Mouse (Mus musculus) heart, embryonic 10.5 days (tissue): ENCODE measurements around the gene Zyx. TPM values are rescaled to one million over a fixed set of nuclear protein-coding genes. Genes with fewer than 3 reads are reported as not detected.

Experiments
- DNase-seq: peaks from one replicate; pipeline ENCODE4 v3.0.0-alpha.2; 2017; ENCODE audit warnings: low spot score
- H3K27ac ChIP-seq: fragments of 300-500 bp; sonication (generic); 2 replicates; pipeline ENCODE4 v1.5.1; 2016; ENCODE audit warnings: mild to moderate bottlenecking
- H3K27me3 ChIP-seq: fragments of 300-500 bp; sonication (generic); 2 replicates; pipeline ENCODE4 v1.6.1; 2016; ENCODE audit warnings: mild to moderate bottlenecking; ENCODE audit not compliant: poor library complexity, insufficient read depth, severe bottlenecking
- H3K36me3 ChIP-seq: fragments of 300-500 bp; sonication (generic); 2 replicates; pipeline ENCODE4 v1.6.1; 2016; ENCODE audit warnings: mild to moderate bottlenecking, moderate library complexity
- H3K4me1 ChIP-seq: fragments of 300-500 bp; sonication (generic); 2 replicates; pipeline ENCODE4 v1.6.1; 2016; ENCODE audit warnings: mild to moderate bottlenecking
- H3K4me3 ChIP-seq: fragments of 300-500 bp; sonication (generic); 2 replicates; pipeline ENCODE4 v1.5.1; 2016; ENCODE audit warnings: mild to moderate bottlenecking, moderate library complexity
- H3K9me3 ChIP-seq: fragments of 300-500 bp; sonication (generic); 2 replicates; pipeline ENCODE4 v1.6.1; 2016; ENCODE audit warnings: mild to moderate bottlenecking, moderate library complexity
- WGBS: fragments of 180-500 bp; shearing (Covaris S2); methylation state at CpG from one replicate; pipeline ENCODE4 v1.1.7; 2016; 5-methylcytosine and 5-hydroxymethylcytosine counted together
- polyA plus RNA-seq: library from polyadenylated mRNA; unstranded; fragments of >200 nt; fragmentation: Nextera tagmentation; extraction: Ambion mirVana; gene quantifications from 2 replicates; pipeline ENCODE4 v1.2.1, GENCODE M21; 2016

Gene Zyx
- polyA plus RNA-seq, 1 experiment from 2014 or later = 165 TPM

- no peak overlapping the region for H3K4me3 ChIP-seq
- no peaks in the 10 kb centered on the region for H3K9me3 ChIP-seq
- no peak overlapping the region for H3K27ac ChIP-seq
- DNase-seq = no peak
- no peaks in the 10 kb centered on the region for H3K4me1 ChIP-seq
- no peaks in the 10 kb centered on the region for H3K27me3 ChIP-seq
- H3K36me3 ChIP-seq = no peaks in the 10 kb centered on the region
- 75% methylated on average over 2 of the region's 2 CpGs for WGBS
Measured at GRCm38 (mm10) chr6:42339189-42339588, 10.2 kb upstream of the Zyx start.

DNA sequence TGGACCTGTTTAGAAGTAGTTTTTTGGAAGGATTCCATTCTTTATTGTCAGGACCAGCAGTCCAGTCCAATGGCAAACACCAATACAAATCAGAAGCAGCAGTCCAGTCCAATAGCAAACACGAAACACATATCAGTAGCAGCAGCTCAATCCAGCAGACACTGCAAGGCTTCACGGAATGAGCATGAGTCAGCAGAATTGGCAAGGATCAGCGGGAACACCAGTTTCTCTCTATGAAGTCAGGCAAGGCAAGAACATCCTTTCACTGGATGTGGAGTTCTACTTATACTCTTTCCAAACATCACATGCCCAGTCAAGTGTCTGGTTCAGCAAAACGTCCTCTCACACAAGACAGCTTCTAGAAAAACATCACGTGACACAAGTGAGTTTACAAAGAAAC, 9.4 kb upstream of the Zyx start:
- DNase-seq = no peak
- Histone ChIP-seq H3K4me1 (no peaks in the 10 kb centered on the region), H3K9me3 (no peaks in the 10 kb centered on the region), H3K36me3 (no peaks in the 10 kb centered on the region), H3K4me3 (no peak overlapping the region), H3K27ac (no peak overlapping the region), H3K27me3 (no peaks in the 10 kb centered on the region)
- 73% methylated on average over 5 of the region's 5 CpGs for WGBS

- no peaks in the 10 kb centered on the region for H3K27me3 ChIP-seq
- no peak overlapping the region for H3K4me3 ChIP-seq
- H3K4me1 ChIP-seq = no peaks in the 10 kb centered on the region
- no peaks in the 10 kb centered on the region for H3K36me3 ChIP-seq
- no peak for DNase-seq
- no peak overlapping the region for H3K27ac ChIP-seq
- 70% methylated on average over 1 of the region's 1 CpGs for WGBS
- H3K9me3 ChIP-seq = no peaks in the 10 kb centered on the region
Measured at GRCm38 (mm10) chr6:42342171-42342570, 7.3 kb upstream of the Zyx start.

GRCm38 (mm10) chr6:42343361-42344120, 5.9 kb upstream of the Zyx start:
- Histone ChIP-seq H3K9me3 (no peaks in the 10 kb centered on the region), H3K4me3 (no peak overlapping the region), H3K4me1 (peaks cover 2% of the 10 kb centered on the region), H3K27me3 (no peaks in the 10 kb centered on the region), H3K36me3 (no peaks in the 10 kb centered on the region), H3K27ac (no peak overlapping the region)
- 75% methylated on average over 9 of the region's 9 CpGs for WGBS
- DNase-seq = no peak

DNA sequence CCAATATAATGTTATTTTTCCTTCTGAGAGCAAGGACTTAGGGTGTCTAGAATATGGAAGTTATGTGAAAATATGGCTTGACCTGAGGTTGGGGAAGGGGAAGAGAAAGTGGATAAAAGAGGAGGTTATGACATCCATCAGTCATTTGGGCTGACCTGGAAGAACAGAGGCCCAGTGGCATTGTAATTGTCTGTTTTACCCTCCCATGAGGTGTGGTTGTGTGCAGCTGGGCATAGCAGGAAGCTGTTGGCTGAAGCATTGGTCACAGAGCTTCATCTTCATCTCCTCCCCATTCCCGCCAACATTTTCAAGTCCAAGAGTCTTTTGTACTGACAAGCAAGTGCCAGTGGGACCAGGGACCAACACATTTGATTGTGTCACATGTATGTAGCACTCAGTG, 5.2 kb upstream of the Zyx start:
- Histone ChIP-seq H3K9me3 (no peaks in the 10 kb centered on the region), H3K4me3 (no peak overlapping the region), H3K36me3 (no peaks in the 10 kb centered on the region), H3K27me3 (no peaks in the 10 kb centered on the region), H3K27ac (no peak overlapping the region), H3K4me1 (peaks cover 6% of the 10 kb centered on the region)
- DNase-seq = no peak
- whole genome bisulfite sequencing = 78% methylated on average over 1 of the region's 1 CpGs

- Histone ChIP-seq H3K9me3 (no peaks in the 10 kb centered on the region), H3K4me3 (peak overlapping the region; percentile 97), H3K4me1 (peaks cover 35% of the 10 kb centered on the region), H3K27ac (peak overlapping the region; percentile 96; the same call in 1 of the 2 replicates), H3K36me3 (peaks cover 25% of the 10 kb centered on the region), H3K27me3 (no peaks in the 10 kb centered on the region)
- DNase-seq = no peak
- WGBS = 37% methylated on average over 12 of the region's 12 CpGs
Measured at GRCm38 (mm10) chr6:42348281-42349005, 987 bp upstream of the Zyx start.

- DNase-seq = peak; percentile 92
- H3K27me3 ChIP-seq = no peaks in the 10 kb centered on the region
- peaks cover 31% of the 10 kb centered on the region for H3K36me3 ChIP-seq
- peak overlapping the region; percentile 96 for H3K27ac ChIP-seq
- WGBS = 2% methylated on average over 11 of the region's 11 CpGs
- peaks cover 40% of the 10 kb centered on the region for H3K4me1 ChIP-seq
- peak overlapping the region; percentile 97 for H3K4me3 ChIP-seq
- no peaks in the 10 kb centered on the region for H3K9me3 ChIP-seq
Measured at GRCm38 (mm10) chr6:42349006-42349425, 414 bp upstream of the Zyx start.

DNA sequence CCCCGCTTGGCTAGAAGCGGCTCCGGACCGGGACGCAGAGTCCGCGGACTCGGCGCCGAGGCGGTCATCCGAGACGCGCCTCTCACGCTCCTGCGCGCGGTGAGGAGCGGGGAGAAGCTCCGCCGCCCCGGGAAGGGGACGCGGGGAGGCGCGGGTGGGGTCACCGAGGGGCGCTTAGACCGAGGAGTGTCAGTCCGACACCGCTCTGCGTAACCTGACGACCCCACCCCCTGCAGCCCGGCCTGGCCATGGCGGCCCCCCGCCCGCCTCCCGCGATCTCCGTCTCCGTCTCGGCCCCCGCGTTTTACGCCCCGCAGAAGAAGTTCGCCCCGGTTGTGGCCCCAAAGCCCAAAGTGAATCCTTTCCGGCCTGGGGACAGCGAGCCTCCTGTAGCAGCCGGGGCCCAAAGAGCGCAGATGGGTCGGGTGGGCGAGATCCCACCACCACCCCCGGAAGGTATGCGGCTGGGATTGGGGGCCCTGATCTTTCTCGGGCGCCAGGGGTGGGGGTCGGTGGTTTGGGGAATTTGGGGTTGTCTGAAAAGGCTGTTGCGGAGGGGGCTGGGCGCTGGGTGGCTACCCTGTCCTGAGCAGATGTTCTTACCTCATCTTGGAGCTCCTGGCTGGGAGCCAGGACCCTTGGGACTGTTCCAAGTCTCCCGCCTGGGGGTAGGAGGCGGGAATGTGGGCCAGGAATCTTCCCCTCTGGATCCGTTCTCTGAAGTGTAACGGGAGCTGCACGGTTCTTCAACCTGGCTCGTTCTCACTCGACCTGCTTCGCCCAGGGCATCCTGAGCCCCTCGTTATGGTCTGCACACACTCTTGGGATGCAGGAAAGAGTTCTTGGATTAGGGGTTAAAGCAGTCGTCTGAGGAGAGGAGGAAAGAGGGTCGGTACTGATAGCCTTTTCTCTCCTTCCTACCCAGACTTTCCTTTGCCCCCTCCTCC, 864 bp downstream of the Zyx start:
- DNase-seq = no peak
- Histone ChIP-seq H3K9me3 (no peaks in the 10 kb centered on the region), H3K36me3 (peaks cover 41% of the 10 kb centered on the region), H3K4me3 (peak overlapping the region; percentile 97), H3K27ac (peak overlapping the region; percentile 96), H3K27me3 (no peaks in the 10 kb centered on the region), H3K4me1 (peaks cover 51% of the 10 kb centered on the region)
- WGBS = under 1% methylated on average over 68 of the region's 72 CpGs

DNA sequence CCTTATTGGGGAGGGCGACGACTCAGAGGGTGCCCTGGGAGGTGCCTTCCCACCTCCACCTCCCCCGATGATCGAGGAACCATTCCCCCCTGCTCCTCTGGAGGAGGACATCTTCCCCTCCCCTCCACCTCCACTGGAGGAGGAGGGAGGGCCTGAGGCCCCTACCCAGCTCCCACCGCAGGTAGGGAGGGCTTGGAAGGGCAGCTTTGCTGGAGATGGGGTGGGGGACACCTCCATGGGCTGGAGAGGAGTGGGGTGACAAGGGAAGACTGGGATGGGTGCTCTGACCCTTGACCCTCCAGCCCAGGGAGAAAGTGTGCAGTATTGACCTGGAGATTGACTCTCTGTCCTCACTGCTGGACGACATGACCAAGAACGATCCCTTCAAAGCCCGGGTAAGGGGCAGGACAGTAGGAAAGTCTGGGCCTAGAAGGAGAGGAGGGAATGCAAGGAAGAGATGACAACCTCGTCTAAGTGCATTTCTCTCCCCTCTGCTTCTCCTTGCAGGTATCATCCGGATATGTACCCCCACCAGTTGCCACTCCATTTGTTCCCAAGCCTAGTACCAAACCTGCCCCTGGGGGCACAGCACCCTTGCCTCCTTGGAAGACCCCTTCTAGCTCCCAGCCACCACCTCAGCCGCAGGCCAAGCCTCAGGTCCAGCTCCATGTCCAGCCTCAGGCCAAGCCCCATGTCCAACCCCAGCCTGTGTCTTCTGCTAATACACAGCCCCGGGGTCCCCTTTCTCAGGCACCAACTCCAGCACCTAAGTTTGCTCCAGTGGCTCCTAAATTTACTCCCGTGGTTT, 1.7 kb downstream of the Zyx start:
- WGBS = 35% methylated on average over 13 of the region's 13 CpGs
- peaks cover 56% of the 10 kb centered on the region for H3K4me1 ChIP-seq
- H3K27ac ChIP-seq = peak overlapping the region; percentile 96
- no peaks in the 10 kb centered on the region for H3K9me3 ChIP-seq
- peaks cover 50% of the 10 kb centered on the region for H3K36me3 ChIP-seq
- no peaks in the 10 kb centered on the region for H3K27me3 ChIP-seq
- no peak for DNase-seq
- peak overlapping the region; percentile 97 for H3K4me3 ChIP-seq

DNA sequence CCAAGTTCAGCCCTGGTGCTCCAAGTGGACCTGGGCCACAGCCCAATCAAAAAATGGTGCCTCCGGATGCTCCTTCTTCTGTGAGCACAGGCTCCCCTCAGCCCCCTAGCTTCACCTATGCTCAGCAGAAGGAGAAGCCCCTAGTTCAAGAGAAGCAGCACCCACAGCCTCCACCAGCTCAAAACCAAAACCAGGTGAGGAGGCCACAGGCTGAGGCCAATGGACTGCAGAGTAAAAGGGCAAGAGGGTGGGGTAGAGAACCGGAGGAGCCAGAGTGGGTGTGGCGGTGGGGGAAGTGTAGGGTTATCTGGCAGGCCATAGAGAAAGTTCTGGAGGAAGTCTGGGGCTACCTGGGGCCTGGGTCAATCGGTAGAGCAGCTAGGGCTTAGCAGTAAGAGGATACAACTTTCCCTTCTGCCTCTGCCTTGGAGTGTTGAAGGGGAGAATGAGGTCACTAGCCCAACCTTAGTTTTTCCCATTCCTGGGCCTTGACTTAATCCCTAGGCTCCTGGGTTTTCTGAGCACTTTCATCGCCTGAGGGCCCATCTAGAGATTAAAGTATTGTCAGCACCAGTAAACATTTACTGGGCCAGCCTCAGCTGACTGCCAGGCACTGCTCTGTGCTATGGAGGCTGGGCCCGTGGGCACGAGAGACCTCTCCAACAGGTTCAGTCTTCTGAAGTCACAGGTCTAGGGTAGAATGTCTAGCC, 2.5 kb downstream of the Zyx start:
- Histone ChIP-seq H3K9me3 (no peaks in the 10 kb centered on the region), H3K4me3 (peak overlapping the region; percentile 97), H3K27me3 (no peaks in the 10 kb centered on the region), H3K36me3 (peaks cover 57% of the 10 kb centered on the region), H3K27ac (peak overlapping the region; percentile 96; the same call in 1 of the 2 replicates), H3K4me1 (peaks cover 64% of the 10 kb centered on the region)
- no peak for DNase-seq
- 48% methylated on average over 7 of the region's 7 CpGs for whole genome bisulfite sequencing

GRCm38 (mm10) chr6:42352486-42352846, 3.0 kb downstream of the Zyx start:
- 84% methylated on average over 1 of the region's 1 CpGs for WGBS
- Histone ChIP-seq H3K4me1 (peaks cover 69% of the 10 kb centered on the region), H3K4me3 (peak overlapping the region; percentile 97; the same call in 1 of the 2 replicates), H3K27me3 (no peaks in the 10 kb centered on the region), H3K9me3 (no peaks in the 10 kb centered on the region), H3K36me3 (peaks cover 63% of the 10 kb centered on the region), H3K27ac (0 out of 2 replicates have a peak overlapping the region, but pooled peaks have one; percentile 96)
- no peak for DNase-seq
